Mouse (Mus musculus): ENCODE data around the gene Tmem144.
"Not testable (repeated sequence)": the region's sequence is repeated elsewhere in the genome, so short reads cannot be mapped to it uniquely, and the experiment has no call there.

Gene Tmem144

GRCm38 (mm10) chr3:79808530-79809179, 43.9 kb downstream of the Tmem144 start:
- H3K36me3 ChIP-seq (ENCODE audit: control insufficient read depth, insufficient read depth, low read length, poor library complexity, severe bottlenecking), result no peaks in the 10 kb centered on the region
- H3K27me3 ChIP-seq (ENCODE audit: control insufficient read depth, insufficient read depth, low read length, poor library complexity, severe bottlenecking), result no peaks in the 10 kb centered on the region
- DNase-seq (ENCODE audit: low read depth, low spot score), result no peak

GRCm38 (mm10) chr3:79800761-79801160, 51.8 kb downstream of the Tmem144 start:
- H3K27me3 ChIP-seq (ENCODE audit: control insufficient read depth, insufficient read depth, low read length, poor library complexity, severe bottlenecking); DNase-seq (ENCODE audit: low read depth, low spot score); H3K36me3 ChIP-seq (ENCODE audit: control insufficient read depth, insufficient read depth, low read length, poor library complexity, severe bottlenecking): not testable (repeated sequence)

GRCm38 (mm10) chr3:79792307-79792706, 60.3 kb downstream of the Tmem144 start:
- Histone ChIP-seq H3K27me3 (ENCODE audit: control insufficient read depth, insufficient read depth, low read length, poor library complexity, severe bottlenecking) (no peaks in the 10 kb centered on the region), H3K36me3 (ENCODE audit: control insufficient read depth, insufficient read depth, low read length, poor library complexity, severe bottlenecking) (no peaks in the 10 kb centered on the region)
- DNase-seq (ENCODE audit: low read depth, low spot score), result no peak

- DNase-seq (ENCODE audit: low read depth, low spot score), result no peak
- no peaks in the 10 kb centered on the region for H3K27me3 ChIP-seq (ENCODE audit: control insufficient read depth, insufficient read depth, low read length, poor library complexity, severe bottlenecking)
- no peaks in the 10 kb centered on the region for H3K36me3 ChIP-seq (ENCODE audit: control insufficient read depth, insufficient read depth, low read length, poor library complexity, severe bottlenecking)
Measured at GRCm38 (mm10) chr3:79790324-79790723, 62.2 kb downstream of the Tmem144 start.

- no peak for DNase-seq (ENCODE audit: low read depth, low spot score)
- no peaks in the 10 kb centered on the region for H3K36me3 ChIP-seq (ENCODE audit: control insufficient read depth, insufficient read depth, low read length, poor library complexity, severe bottlenecking)
- no peaks in the 10 kb centered on the region; the same call in 1 of the 2 replicates for H3K27me3 ChIP-seq (ENCODE audit: control insufficient read depth, insufficient read depth, low read length, poor library complexity, severe bottlenecking)
Measured at GRCm38 (mm10) chr3:79789554-79789953, 63.0 kb downstream of the Tmem144 start.

GRCm38 (mm10) chr3:79788959-79789358, 63.6 kb downstream of the Tmem144 start:
- peak; percentile 30 for DNase-seq (ENCODE audit: low read depth, low spot score)
- Histone ChIP-seq H3K36me3 (ENCODE audit: control insufficient read depth, insufficient read depth, low read length, poor library complexity, severe bottlenecking) (no peaks in the 10 kb centered on the region), H3K27me3 (ENCODE audit: control insufficient read depth, insufficient read depth, low read length, poor library complexity, severe bottlenecking) (no peaks in the 10 kb centered on the region; the same call in 1 of the 2 replicates)

GRCm38 (mm10) chr3:79784362-79784736, 68.2 kb downstream of the Tmem144 start:
- Histone ChIP-seq H3K36me3 (ENCODE audit: control insufficient read depth, insufficient read depth, low read length, poor library complexity, severe bottlenecking) (no peaks in the 10 kb centered on the region), H3K27me3 (ENCODE audit: control insufficient read depth, insufficient read depth, low read length, poor library complexity, severe bottlenecking) (peaks cover 2% of the 10 kb centered on the region; the same call in 1 of the 2 replicates)
- no peak for DNase-seq (ENCODE audit: low read depth, low spot score)

GRCm38 (mm10) chr3:79783630-79784361, 68.8 kb downstream of the Tmem144 start:
- no peak for DNase-seq (ENCODE audit: low read depth, low spot score)
- no peaks in the 10 kb centered on the region for H3K36me3 ChIP-seq (ENCODE audit: control insufficient read depth, insufficient read depth, low read length, poor library complexity, severe bottlenecking)

GRCm38 (mm10) chr3:79772701-79773100, 79.9 kb downstream of the Tmem144 start:
- Histone ChIP-seq H3K36me3 (ENCODE audit: control insufficient read depth, insufficient read depth, low read length, poor library complexity, severe bottlenecking) (no peaks in the 10 kb centered on the region), H3K27me3 (ENCODE audit: control insufficient read depth, insufficient read depth, low read length, poor library complexity, severe bottlenecking) (no peaks in the 10 kb centered on the region)
- no peak for DNase-seq (ENCODE audit: low read depth, low spot score)

More at GRCm38 (mm10) chr3:79783630-79784361, 68.8 kb downstream of the Tmem144 start:
- peaks cover 2% of the 10 kb centered on the region; the same call in 1 of the 2 replicates for H3K27me3 ChIP-seq (ENCODE audit: control insufficient read depth, insufficient read depth, low read length, poor library complexity, severe bottlenecking)
